Mouse (Mus musculus) G1E (cell line): ENCODE results near the gene Vwa3b. TPM values are rescaled to one million over a fixed set of nuclear protein-coding genes. Genes with fewer than 3 reads are reported as not detected.
"Not testable (repeated sequence)": the region's sequence is repeated elsewhere in the genome, so short reads cannot be mapped to it uniquely, and the experiment has no call there.

Experiments
- ATAC-seq: 2 replicates; pipeline ENCODE4 v1.8.0; 2016; ENCODE audit warnings: mild to moderate bottlenecking; ENCODE audit not compliant: insufficient number of reproducible peaks, poor library complexity, low FRiP score, severe bottlenecking; ENCODE audit errors: extremely low read depth
- DNase-seq: peaks from one replicate; pipeline ENCODE4 v3.0.0; 2012; ENCODE audit warnings: low spot score
- H3K27me3 ChIP-seq: 2 replicates; pipeline ENCODE4 v1.6.1; 2012; ENCODE audit warnings: mild to moderate bottlenecking, low read length, inconsistent platforms; ENCODE audit not compliant: insufficient read depth
- H3K36me3 ChIP-seq: replicated peaks from 2 replicates; pipeline ENCODE3; 2012; ENCODE audit warnings: mild to moderate bottlenecking, inconsistent platforms
- H3K4me1 ChIP-seq: 2 replicates; pipeline ENCODE4 v1.6.1; 2012; ENCODE audit warnings: low read depth, low read length, inconsistent platforms, mixed read lengths; ENCODE audit not compliant: insufficient read depth
- H3K4me3 ChIP-seq: 2 replicates; pipeline ENCODE4 v1.5.1; 2012; ENCODE audit warnings: low read depth, mild to moderate bottlenecking, inconsistent platforms, low read length, moderate library complexity, mixed read lengths
- H3K9me3 ChIP-seq: replicated peaks from 2 replicates; pipeline ENCODE4 v1.6.1; 2012; ENCODE audit warnings: inconsistent platforms
- CTCF ChIP-seq: IDR thresholded peaks from 2 replicates; pipeline ENCODE4 v1.5.1; 2012; ENCODE audit warnings: low read depth, low read length, inconsistent platforms, mixed read lengths
- GATA1 ChIP-seq: IDR thresholded peaks from 2 replicates; pipeline ENCODE4 v1.6.1; 2012; ENCODE audit warnings: borderline replicate concordance, low read length, inconsistent platforms, mixed read lengths
- GATA2 ChIP-seq: IDR thresholded peaks from 2 replicates; pipeline ENCODE4 v1.6.1; 2012; ENCODE audit warnings: low read depth, low read length, inconsistent platforms, borderline replicate concordance
- POLR2AphosphoS5 ChIP-seq: IDR thresholded peaks from 2 replicates; pipeline ENCODE4 v1.6.1; 2012; ENCODE audit warnings: low read depth, low read length, inconsistent platforms; ENCODE audit not compliant: insufficient replicate concordance
- TAL1 ChIP-seq: conservative IDR thresholded peaks from 2 replicates; pipeline ENCODE4 v1.6.1; 2012; ENCODE audit warnings: low read depth, low read length, inconsistent platforms, mixed read lengths
- polyA plus RNA-seq: library from polyadenylated mRNA; stranded (reverse); fragments of >175 nt; gene quantifications from 2 replicates; pipeline ENCODE4 v1.2.3, GENCODE M21; 2012
- total RNA-seq, 2 experiments: library from RNA; stranded (forward) in 1 of 2; stranded (reverse) in 1 of 2; fragments of 200-1000 nt in 1 of 2; fragments of >200 nt in 1 of 2; fragmentation: Nextera tagmentation in 1 of 2; gene quantifications; 2 replicates each; pipeline ENCODE4 v1.2.3; 2014 to 2017

Gene Vwa3b
- total and polyA plus RNA-seq, 3 experiments: 0.49 TPM; not detected in 2

- DNase-seq (no peak), ATAC-seq (no peak)
- peaks cover 7% of the 10 kb centered on the region for H3K4me1 ChIP-seq
Observed at GRCm38 (mm10) chr1:36996561-36997213, 29.7 kb upstream of the Vwa3b start.

GRCm38 (mm10) chr1:37000307-37000706 lies 26.1 kb upstream of the Vwa3b start:
- no peak for ATAC-seq
- DNase-seq: no peak
- Histone ChIP-seq H3K27me3 (peaks cover 33% of the 10 kb centered on the region), H3K4me3 (no peak overlapping the region), H3K9me3 (no peaks in the 10 kb centered on the region), H3K36me3 (no peaks in the 10 kb centered on the region), H3K4me1 (peaks cover 12% of the 10 kb centered on the region)
- TF ChIP-seq POLR2AphosphoS5: no peak
- TF ChIP-seq CTCF: no peak
- no peak for TF ChIP-seq GATA1
- no peak for TF ChIP-seq GATA2
- TF ChIP-seq TAL1: no peak

More at GRCm38 (mm10) chr1:36996561-36997213, 29.7 kb upstream of the Vwa3b start:
- Histone ChIP-seq H3K27me3 (peaks cover 20% of the 10 kb centered on the region), H3K9me3 (no peaks in the 10 kb centered on the region), H3K4me3 (no peak overlapping the region), H3K36me3 (no peaks in the 10 kb centered on the region)
- TF ChIP-seq CTCF: no peak
- TF ChIP-seq TAL1: no peak
- no peak for TF ChIP-seq GATA1
- no peak for TF ChIP-seq POLR2AphosphoS5
- TF ChIP-seq GATA2: no peak

- ATAC-seq (no peak), DNase-seq (no peak)
- Histone ChIP-seq H3K9me3 (no peaks in the 10 kb centered on the region), H3K36me3 (no peaks in the 10 kb centered on the region), H3K27me3 (peaks cover 27% of the 10 kb centered on the region), H3K4me3 (no peak overlapping the region), H3K4me1 (peaks cover 12% of the 10 kb centered on the region)
- TF ChIP-seq TAL1 (no peak), CTCF (no peak), GATA1 (no peak), POLR2AphosphoS5 (no peak), GATA2 (no peak)
Observed at GRCm38 (mm10) chr1:37001636-37002315, 24.6 kb upstream of the Vwa3b start.

DNA sequence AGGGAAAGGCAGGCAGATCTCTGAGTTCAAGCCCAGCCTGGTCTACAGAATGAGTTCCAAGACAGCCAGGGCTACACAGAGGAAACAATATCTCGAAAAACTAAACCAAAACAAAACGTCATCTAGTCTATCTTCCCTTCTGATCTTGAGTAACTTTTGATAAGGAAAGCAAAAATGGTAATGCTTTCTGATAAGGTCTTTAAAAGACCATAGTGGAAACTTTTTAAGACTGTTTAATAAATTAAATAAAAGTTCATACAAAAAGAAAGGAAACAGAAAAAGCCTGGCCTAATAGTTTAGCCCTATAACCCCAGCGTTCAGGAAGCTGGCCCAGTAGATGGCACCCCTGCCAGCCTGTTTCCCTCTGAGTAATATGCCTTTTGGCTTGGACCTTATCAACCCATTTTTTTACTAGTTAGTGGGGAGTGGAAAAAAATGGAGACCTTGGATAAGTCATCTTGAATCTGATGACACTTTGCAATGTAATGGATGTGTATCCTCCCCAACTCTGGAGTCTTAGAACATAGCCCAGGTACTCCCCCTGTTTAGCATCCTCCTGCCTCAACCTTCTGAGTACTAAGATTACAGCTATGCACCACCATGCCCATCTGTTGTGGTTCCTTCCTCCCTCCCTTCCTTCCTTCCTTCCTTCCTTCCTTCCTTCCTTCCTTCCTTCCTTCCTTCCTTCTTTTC lies 23.9 kb upstream of the Vwa3b start:
- H3K4me3 ChIP-seq: no peak overlapping the region
- no peaks in the 10 kb centered on the region for H3K9me3 ChIP-seq
- H3K27me3 ChIP-seq: peaks cover 28% of the 10 kb centered on the region
- TF ChIP-seq POLR2AphosphoS5 (no peak), TAL1 (no peak), GATA2 (no peak), GATA1 (no peak), CTCF (no peak)
- DNase-seq: no peak
- H3K4me1 ChIP-seq: peaks cover 12% of the 10 kb centered on the region
- H3K36me3 ChIP-seq: no peaks in the 10 kb centered on the region
- no peak for ATAC-seq

GRCm38 (mm10) chr1:37004533-37004932 lies 21.9 kb upstream of the Vwa3b start:
- Histone ChIP-seq H3K4me1 (peaks cover 12% of the 10 kb centered on the region), H3K36me3 (no peaks in the 10 kb centered on the region), H3K27me3 (peaks cover 37% of the 10 kb centered on the region), H3K9me3 (no peaks in the 10 kb centered on the region), H3K4me3 (no peak overlapping the region)
- TF ChIP-seq GATA2: no peak
- no peak for TF ChIP-seq POLR2AphosphoS5
- TF ChIP-seq GATA1: no peak
- no peak for TF ChIP-seq TAL1
- TF ChIP-seq CTCF: no peak
- DNase-seq (no peak), ATAC-seq (no peak)

DNA sequence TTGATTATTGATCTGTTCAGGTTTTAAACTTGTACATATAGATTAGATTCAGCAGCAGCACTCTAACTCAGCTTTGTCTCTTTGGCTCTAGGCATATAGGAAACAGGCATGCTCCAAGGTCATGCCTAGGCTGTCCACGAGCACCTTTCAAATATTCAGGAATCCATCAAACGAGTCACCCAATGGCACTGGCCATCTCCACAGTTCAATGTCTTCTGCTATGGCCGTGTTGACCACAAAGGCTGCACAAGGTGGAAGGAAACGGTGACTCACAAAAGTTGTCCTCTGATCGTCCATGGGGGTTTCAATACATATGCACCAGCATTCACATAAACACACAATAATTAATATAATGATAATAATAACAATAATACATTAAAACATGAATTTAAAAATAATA lies 21.4 kb upstream of the Vwa3b start:
- no peak for DNase-seq

GRCm38 (mm10) chr1:37006529-37006928 lies 19.9 kb upstream of the Vwa3b start:
- not testable (repeated sequence) for H3K4me3 ChIP-seq, ATAC-seq

More for the DNA sequence above, 21.4 kb upstream of the Vwa3b start:
- Histone ChIP-seq H3K27me3 (peaks cover 41% of the 10 kb centered on the region), H3K36me3 (no peaks in the 10 kb centered on the region), H3K9me3 (no peaks in the 10 kb centered on the region), H3K4me1 (peaks cover 12% of the 10 kb centered on the region), H3K4me3 (no peak overlapping the region)
- ATAC-seq: no peak
- TF ChIP-seq CTCF (no peak), GATA1 (no peak), TAL1 (no peak), POLR2AphosphoS5 (no peak), GATA2 (no peak)

More at GRCm38 (mm10) chr1:37006529-37006928, 19.9 kb upstream of the Vwa3b start:
- not testable (repeated sequence) for H3K36me3 ChIP-seq, H3K4me1 ChIP-seq, DNase-seq, H3K9me3 ChIP-seq
- H3K27me3 ChIP-seq: peaks cover 49% of the 10 kb centered on the region
